Mouse (Mus musculus) ES-E14 (cell line): ENCODE data around the gene Ces4a.

Experiments
- HCFC1 ChIP-seq: IDR thresholded peaks from 2 replicates; pipeline ENCODE4 v1.6.1; 2012; ENCODE audit warnings: low read length, inconsistent platforms, borderline replicate concordance; ENCODE audit not compliant: insufficient read depth
- MAFK ChIP-seq: IDR thresholded peaks from 2 replicates; pipeline ENCODE4 v1.6.1; 2014; ENCODE audit warnings: mild to moderate bottlenecking, low read depth, low read length, inconsistent platforms; ENCODE audit not compliant: insufficient read depth

GRCm38 (mm10) chr8:105167116-105167515, 35.5 kb downstream of the Ces4a start:
- TF ChIP-seq HCFC1 = no peak
- no peak for TF ChIP-seq MAFK
